Mouse (Mus musculus) liver, embryonic 14.5 days (tissue): ENCODE data around the gene Plekha5.

Experiments
- CTCF ChIP-seq: IDR thresholded peaks from 2 replicates; pipeline ENCODE4 v1.5.1; 2016; ENCODE audit warnings: antibody characterized with exemption, low read depth, control low read depth
- EP300 ChIP-seq: IDR thresholded peaks from 2 replicates; pipeline ENCODE4 v1.6.1; 2016; ENCODE audit warnings: antibody characterized with exemption, low read depth

DNA sequence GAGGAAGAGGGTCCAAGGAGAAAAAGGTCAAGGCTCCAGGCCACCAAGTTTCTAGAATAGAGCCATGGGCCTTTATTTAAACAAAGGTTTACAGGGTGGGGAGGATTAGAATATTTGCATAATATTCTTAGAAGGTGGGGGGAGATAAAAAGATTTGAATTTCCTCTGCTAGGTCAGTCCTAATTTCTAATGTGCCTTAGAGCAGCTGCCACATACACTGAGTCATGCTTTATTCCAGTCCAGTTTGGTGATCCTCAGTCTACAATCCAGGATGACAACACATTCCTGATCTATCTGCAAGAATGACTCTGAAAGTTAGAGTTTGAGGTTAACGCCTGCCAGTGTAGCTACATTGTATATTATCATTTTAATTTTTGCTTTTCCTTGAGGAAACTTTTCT is 197.8 kb downstream of the Plekha5 start:
- TF ChIP-seq CTCF (no peak), EP300 (no peak)
